Mouse (Mus musculus): ENCODE results near the gene Casr. TPM values are rescaled to one million over a fixed set of nuclear protein-coding genes. Genes with fewer than 3 reads are reported as not detected.

Casr gene
- polyA plus RNA-seq, 1 experiment from 2014 or later, result 0.09 TPM

DNA sequence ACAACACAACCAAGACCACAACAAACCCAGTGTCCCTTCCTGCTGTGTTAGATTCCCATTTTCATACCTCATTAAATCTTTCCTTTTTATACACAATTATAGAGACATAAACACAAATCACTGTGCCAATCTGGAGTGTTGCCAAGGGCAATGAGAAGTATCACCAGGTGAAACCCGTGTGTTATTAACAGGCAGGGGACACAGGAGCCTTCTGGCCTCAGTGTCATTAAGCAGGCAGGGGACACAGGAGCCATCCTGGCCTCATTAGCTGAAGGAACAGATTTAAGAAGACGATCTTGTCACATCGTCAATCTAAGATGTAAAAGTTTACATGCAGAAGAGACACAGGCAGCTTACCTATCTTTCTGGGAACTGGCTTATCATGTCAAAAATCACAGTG, 33.1 kb downstream of the Casr start:
- no peaks in the 10 kb centered on the region for H3K36me3 ChIP-seq (ENCODE audit: control insufficient read depth, insufficient read depth, low read length)
- no peak for ATAC-seq
- H3K4me3 ChIP-seq (ENCODE audit: low read length), result no peak overlapping the region
- no peak overlapping the region for H3K27ac ChIP-seq (ENCODE audit: low read depth, low read length)
- H3K27me3 ChIP-seq (replicated peaks; ENCODE audit: control insufficient read depth, insufficient read depth, low read length), result no peaks in the 10 kb centered on the region
- H3K9ac ChIP-seq (ENCODE audit: low read depth, low read length), result no peak overlapping the region
- H3K4me1 ChIP-seq (ENCODE audit: control insufficient read depth, insufficient read depth, low read depth, low read length), result no peaks in the 10 kb centered on the region
- WGBS, result 72% methylated on average over 3 of the region's 3 CpGs
- H3K4me2 ChIP-seq (ENCODE audit: low read length), result no peak overlapping the region
- H3K9me3 ChIP-seq (ENCODE audit: control insufficient read depth, low read length), result no peaks in the 10 kb centered on the region

GRCm38 (mm10) chr16:36526596-36527282, 35.2 kb downstream of the Casr start:
- Histone ChIP-seq H3K4me3 (ENCODE audit: low read length) (no peak overlapping the region), H3K9me3 (ENCODE audit: control insufficient read depth, low read length) (no peaks in the 10 kb centered on the region), H3K4me2 (ENCODE audit: low read length) (no peak overlapping the region), H3K27ac (ENCODE audit: low read depth, low read length) (no peak overlapping the region), H3K9ac (ENCODE audit: low read depth, low read length) (no peak overlapping the region), H3K4me1 (ENCODE audit: control insufficient read depth, insufficient read depth, low read depth, low read length) (no peaks in the 10 kb centered on the region), H3K36me3 (ENCODE audit: control insufficient read depth, insufficient read depth, low read length) (no peaks in the 10 kb centered on the region), H3K27me3 (replicated peaks; ENCODE audit: control insufficient read depth, insufficient read depth, low read length) (no peaks in the 10 kb centered on the region)
- WGBS, result 52% methylated on average over 6 of the region's 6 CpGs
- no peak for ATAC-seq

- 74% methylated on average over 5 of the region's 5 CpGs for WGBS
- Histone ChIP-seq H3K4me3 (ENCODE audit: low read length) (no peak overlapping the region), H3K4me2 (ENCODE audit: low read length) (no peak overlapping the region), H3K9ac (ENCODE audit: low read depth, low read length) (no peak overlapping the region), H3K36me3 (ENCODE audit: control insufficient read depth, insufficient read depth, low read length) (no peaks in the 10 kb centered on the region), H3K4me1 (ENCODE audit: control insufficient read depth, insufficient read depth, low read depth, low read length) (no peaks in the 10 kb centered on the region), H3K27me3 (replicated peaks; ENCODE audit: control insufficient read depth, insufficient read depth, low read length) (no peaks in the 10 kb centered on the region), H3K27ac (ENCODE audit: low read depth, low read length) (no peak overlapping the region), H3K9me3 (ENCODE audit: control insufficient read depth, low read length) (no peaks in the 10 kb centered on the region)
- no peak for ATAC-seq
Observed at GRCm38 (mm10) chr16:36523095-36523494, 38.8 kb downstream of the Casr start.

GRCm38 (mm10) chr16:36516355-36516754, 45.6 kb downstream of the Casr start:
- no peaks in the 10 kb centered on the region for H3K36me3 ChIP-seq (ENCODE audit: control insufficient read depth, insufficient read depth, low read length)
- no peak overlapping the region for H3K9ac ChIP-seq (ENCODE audit: low read depth, low read length)
- 79% methylated on average over 2 of the region's 2 CpGs for WGBS
- no peak overlapping the region for H3K4me3 ChIP-seq (ENCODE audit: low read length)
- no peak for ATAC-seq
- H3K27me3 ChIP-seq (replicated peaks; ENCODE audit: control insufficient read depth, insufficient read depth, low read length), result no peaks in the 10 kb centered on the region
- H3K9me3 ChIP-seq (ENCODE audit: control insufficient read depth, low read length), result no peaks in the 10 kb centered on the region
- H3K4me1 ChIP-seq (ENCODE audit: control insufficient read depth, insufficient read depth, low read depth, low read length), result no peaks in the 10 kb centered on the region
- no peak overlapping the region for H3K4me2 ChIP-seq (ENCODE audit: low read length)
- H3K27ac ChIP-seq (ENCODE audit: low read depth, low read length), result no peak overlapping the region

DNA sequence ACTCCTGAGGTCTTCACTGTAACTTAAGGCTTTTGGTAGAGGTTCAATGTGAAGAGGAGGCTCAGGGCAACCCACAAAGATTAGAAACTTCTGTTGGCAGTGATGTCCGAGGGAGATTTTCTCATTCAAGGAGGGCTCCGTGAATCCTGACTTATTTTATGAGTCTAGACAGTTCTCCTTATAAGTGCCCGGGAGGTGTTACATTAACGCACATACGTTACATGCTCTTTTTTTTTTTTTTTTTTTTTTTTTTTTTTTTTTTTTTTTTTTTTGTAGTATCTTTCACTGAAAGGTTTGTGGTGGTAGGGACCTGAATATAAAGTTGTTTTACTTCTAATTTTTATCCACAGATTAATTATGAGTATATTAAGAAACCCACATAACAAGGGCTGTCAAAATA, 54.6 kb downstream of the Casr start:
- Histone ChIP-seq H3K9ac (ENCODE audit: low read depth, low read length) (no peak overlapping the region), H3K36me3 (ENCODE audit: control insufficient read depth, insufficient read depth, low read length) (no peaks in the 10 kb centered on the region), H3K27me3 (replicated peaks; ENCODE audit: control insufficient read depth, insufficient read depth, low read length) (no peaks in the 10 kb centered on the region), H3K9me3 (ENCODE audit: control insufficient read depth, low read length) (no peaks in the 10 kb centered on the region), H3K27ac (ENCODE audit: low read depth, low read length) (no peak overlapping the region), H3K4me2 (ENCODE audit: low read length) (no peak overlapping the region), H3K4me1 (ENCODE audit: control insufficient read depth, insufficient read depth, low read depth, low read length) (no peaks in the 10 kb centered on the region), H3K4me3 (ENCODE audit: low read length) (no peak overlapping the region)
- WGBS, result 96% methylated on average over 5 of the region's 5 CpGs
- ATAC-seq, result no peak

DNA sequence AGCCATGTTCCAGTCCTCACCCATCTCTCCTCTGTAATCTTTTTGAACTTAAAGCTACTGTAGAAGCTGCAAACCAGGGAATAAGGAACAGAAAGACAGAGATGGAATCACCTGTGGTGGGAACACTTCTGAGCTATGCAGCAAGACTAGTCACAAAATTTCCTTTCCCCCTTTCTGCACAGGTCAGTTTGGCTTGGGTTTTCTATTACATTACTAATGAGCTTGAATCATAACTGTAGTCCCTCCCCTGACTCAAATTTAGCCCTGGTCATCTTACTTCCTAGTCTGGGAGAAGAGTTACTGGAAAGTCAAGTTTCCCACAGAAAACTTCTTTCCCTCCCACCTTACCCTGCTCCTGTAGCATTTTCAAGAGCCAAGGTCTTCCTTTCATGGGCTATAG, 55.1 kb downstream of the Casr start:
- no peak overlapping the region for H3K4me2 ChIP-seq (ENCODE audit: low read length)
- no peaks in the 10 kb centered on the region for H3K4me1 ChIP-seq (ENCODE audit: control insufficient read depth, insufficient read depth, low read depth, low read length)
- H3K9ac ChIP-seq (ENCODE audit: low read depth, low read length), result no peak overlapping the region
- no peak overlapping the region for H3K4me3 ChIP-seq (ENCODE audit: low read length)
- H3K27me3 ChIP-seq (replicated peaks; ENCODE audit: control insufficient read depth, insufficient read depth, low read length), result no peaks in the 10 kb centered on the region
- no peaks in the 10 kb centered on the region for H3K36me3 ChIP-seq (ENCODE audit: control insufficient read depth, insufficient read depth, low read length)
- no peaks in the 10 kb centered on the region for H3K9me3 ChIP-seq (ENCODE audit: control insufficient read depth, low read length)
- ATAC-seq, result no peak
- no peak overlapping the region for H3K27ac ChIP-seq (ENCODE audit: low read depth, low read length)

- Histone ChIP-seq H3K9ac (ENCODE audit: low read depth, low read length) (no peak overlapping the region), H3K36me3 (ENCODE audit: control insufficient read depth, insufficient read depth, low read length) (no peaks in the 10 kb centered on the region), H3K4me2 (ENCODE audit: low read length) (no peak overlapping the region), H3K4me1 (ENCODE audit: control insufficient read depth, insufficient read depth, low read depth, low read length) (no peaks in the 10 kb centered on the region), H3K27ac (ENCODE audit: low read depth, low read length) (no peak overlapping the region), H3K4me3 (ENCODE audit: low read length) (no peak overlapping the region), H3K27me3 (replicated peaks; ENCODE audit: control insufficient read depth, insufficient read depth, low read length) (no peaks in the 10 kb centered on the region), H3K9me3 (ENCODE audit: control insufficient read depth, low read length) (no peaks in the 10 kb centered on the region)
- 54% methylated on average over 4 of the region's 4 CpGs for WGBS
- peak; percentile 63; the same call in 1 of the 2 replicates for ATAC-seq
Observed at GRCm38 (mm10) chr16:36505913-36506312, 56.0 kb downstream of the Casr start.

DNA sequence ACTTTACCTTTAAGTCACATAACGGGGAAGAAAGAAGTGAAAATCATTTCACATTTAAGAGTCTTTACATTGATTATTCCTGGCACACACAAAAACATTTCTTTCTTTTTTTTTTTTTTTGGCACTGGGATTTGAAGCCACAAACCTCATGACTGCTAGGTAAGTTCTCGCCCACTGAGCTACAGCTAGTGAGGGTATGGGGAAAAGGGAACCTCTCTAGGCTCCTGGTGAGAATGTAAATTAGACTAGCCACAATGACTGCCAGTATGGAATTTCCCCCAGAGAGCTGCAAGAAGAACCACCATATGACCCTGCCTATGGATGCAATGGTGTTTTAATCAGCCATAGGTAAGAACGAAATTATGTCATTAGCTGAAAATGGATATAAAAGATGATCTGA, 56.8 kb downstream of the Casr start:
- no peaks in the 10 kb centered on the region for H3K9me3 ChIP-seq (ENCODE audit: control insufficient read depth, low read length)
- H3K27me3 ChIP-seq (replicated peaks; ENCODE audit: control insufficient read depth, insufficient read depth, low read length), result no peaks in the 10 kb centered on the region
- no peak overlapping the region for H3K9ac ChIP-seq (ENCODE audit: low read depth, low read length)
- no peaks in the 10 kb centered on the region for H3K36me3 ChIP-seq (ENCODE audit: control insufficient read depth, insufficient read depth, low read length)
- ATAC-seq, result no peak
- no peak overlapping the region for H3K27ac ChIP-seq (ENCODE audit: low read depth, low read length)
- H3K4me1 ChIP-seq (ENCODE audit: control insufficient read depth, insufficient read depth, low read depth, low read length), result no peaks in the 10 kb centered on the region
- WGBS, result 82% methylated on average over 3 of the region's 3 CpGs
- no peak overlapping the region for H3K4me3 ChIP-seq (ENCODE audit: low read length)
- no peak overlapping the region for H3K4me2 ChIP-seq (ENCODE audit: low read length)

DNA sequence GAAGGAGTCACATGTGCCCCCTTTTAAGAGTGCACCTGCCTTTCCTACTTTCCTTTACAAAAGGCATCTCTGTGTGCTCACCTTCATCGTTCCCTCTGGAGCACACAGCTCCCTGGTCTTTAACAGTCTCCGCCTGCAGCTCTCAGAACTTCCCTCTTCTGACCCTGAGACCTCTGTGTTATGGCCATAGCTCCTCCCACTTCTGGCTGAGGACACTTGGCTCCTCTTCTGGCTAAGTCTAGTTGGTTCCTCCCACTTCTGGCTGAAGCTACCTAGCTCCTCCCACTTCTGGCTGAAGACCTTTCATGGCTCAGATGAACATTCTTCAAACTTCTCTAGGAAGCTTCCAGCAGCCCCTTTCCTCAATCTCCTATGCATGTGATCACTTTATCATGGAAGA, 59.7 kb downstream of the Casr start:
- Histone ChIP-seq H3K4me2 (ENCODE audit: low read length) (no peak overlapping the region), H3K4me1 (ENCODE audit: control insufficient read depth, insufficient read depth, low read depth, low read length) (no peaks in the 10 kb centered on the region), H3K9me3 (ENCODE audit: control insufficient read depth, low read length) (no peaks in the 10 kb centered on the region), H3K36me3 (ENCODE audit: control insufficient read depth, insufficient read depth, low read length) (no peaks in the 10 kb centered on the region), H3K9ac (ENCODE audit: low read depth, low read length) (no peak overlapping the region), H3K27ac (ENCODE audit: low read depth, low read length) (no peak overlapping the region), H3K27me3 (replicated peaks; ENCODE audit: control insufficient read depth, insufficient read depth, low read length) (no peaks in the 10 kb centered on the region), H3K4me3 (ENCODE audit: low read length) (no peak overlapping the region)
- no peak for ATAC-seq
- 75% methylated on average over 2 of the region's 2 CpGs for WGBS

- H3K4me2 ChIP-seq (ENCODE audit: low read length), result no peak overlapping the region
- H3K9me3 ChIP-seq (ENCODE audit: control insufficient read depth, low read length), result no peaks in the 10 kb centered on the region
- no peak overlapping the region for H3K27ac ChIP-seq (ENCODE audit: low read depth, low read length)
- ATAC-seq, result no peak
- H3K36me3 ChIP-seq (ENCODE audit: control insufficient read depth, insufficient read depth, low read length), result no peaks in the 10 kb centered on the region
- no peak overlapping the region for H3K9ac ChIP-seq (ENCODE audit: low read depth, low read length)
- no peaks in the 10 kb centered on the region for H3K4me1 ChIP-seq (ENCODE audit: control insufficient read depth, insufficient read depth, low read depth, low read length)
- no peaks in the 10 kb centered on the region for H3K27me3 ChIP-seq (replicated peaks; ENCODE audit: control insufficient read depth, insufficient read depth, low read length)
- WGBS, result 89% methylated on average over 1 of the region's 1 CpGs
- H3K4me3 ChIP-seq (ENCODE audit: low read length), result no peak overlapping the region
Observed at GRCm38 (mm10) chr16:36492420-36492819, 69.5 kb downstream of the Casr start.

Data from hindbrain, embryonic 16.5 days (tissue).